Mouse (Mus musculus): ENCODE data around the gene Rnf216. TPM values are rescaled to one million over a fixed set of nuclear protein-coding genes. Genes with fewer than 3 reads are reported as not detected.
A peak's percentile ranks its signal among the peaks of the same experiment; 100 is the strongest.

Gene Rnf216
- polyA plus RNA-seq (2014; fragmentation: Nextera tagmentation; extraction: Ambion mirVana), result 29.2 and 29.4 TPM in 2 replicates

DNA sequence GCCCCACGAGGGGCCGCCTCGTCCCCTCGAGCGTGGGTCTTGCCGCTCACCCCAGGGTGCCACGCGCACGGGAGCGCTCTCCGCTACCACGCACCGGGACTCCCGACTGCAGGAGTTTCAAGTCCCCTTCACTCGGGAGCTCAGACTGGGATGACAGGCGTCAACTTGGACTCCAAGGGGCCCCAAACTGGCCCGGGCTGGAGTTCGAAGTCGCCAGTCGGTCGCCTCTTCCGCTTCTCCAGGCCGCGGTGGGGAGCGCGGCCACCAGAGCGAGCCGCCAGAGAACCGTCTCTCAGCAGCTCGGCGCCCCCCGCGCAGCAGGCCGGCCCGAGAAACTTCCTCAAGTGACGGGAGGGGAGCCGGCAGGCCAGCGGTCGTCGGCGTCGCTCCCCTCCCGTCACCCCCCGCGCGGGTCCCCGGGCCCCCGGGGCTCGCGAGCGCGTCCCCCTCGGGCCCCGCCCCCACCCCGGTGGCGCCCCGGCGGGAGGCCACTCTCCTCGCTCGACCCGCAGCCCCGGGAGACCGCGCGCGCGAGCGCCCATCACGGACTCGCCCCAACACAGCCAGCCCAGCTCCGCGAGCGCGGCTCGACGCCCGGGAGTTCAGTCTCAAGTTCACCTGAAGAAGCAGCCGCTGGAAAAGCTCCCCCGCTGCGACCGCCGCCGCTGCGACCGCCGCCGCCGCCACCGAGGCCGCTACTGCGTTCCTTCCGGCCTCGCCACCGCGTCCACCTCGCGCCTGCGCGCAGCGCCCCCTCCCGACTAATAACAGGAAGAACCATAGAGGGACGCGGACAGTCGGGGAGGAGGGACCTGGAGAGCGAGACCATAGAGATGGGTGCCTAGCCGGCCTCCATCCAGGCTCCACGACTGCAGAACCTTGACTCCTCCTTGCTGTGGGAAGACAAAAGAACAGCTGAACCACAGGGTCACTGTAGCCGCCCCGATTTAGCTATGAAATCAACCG lies at the start of gene Rnf216:
Gene Rnf216 (minus strand): TSS at position 714 of the 966 bp plus-strand sequence.
- H3K4me2 ChIP-seq, result peak within 1 kb of the TSS; percentile 92
- peaks cover 9% of the 10 kb centered on the region for H3K4me1 ChIP-seq (ENCODE audit: control insufficient read depth, insufficient read depth, low read length)
- DNase-seq (ENCODE audit: low spot score, missing footprints), result peak; percentile 98
- H3K36me3 ChIP-seq (ENCODE audit: control insufficient read depth, insufficient read depth, low read length), result no peaks in the 10 kb centered on the region
- peak; percentile 95 for ATAC-seq (ENCODE audit: low FRiP score)
- peak within 1 kb of the TSS; percentile 83 for H3K27ac ChIP-seq (ENCODE audit: low read depth, low read length)
- 1% methylated on average over 99 of the region's 110 CpGs for WGBS
- H3K9ac ChIP-seq (ENCODE audit: low read length), result peak within 1 kb of the TSS; percentile 89
- H3K4me3 ChIP-seq (ENCODE audit: low read depth, low read length), result peak within 1 kb of the TSS; percentile 93
- no peaks in the 10 kb centered on the region for H3K27me3 ChIP-seq (ENCODE audit: control insufficient read depth, insufficient read depth, low read length)
- H3K9me3 ChIP-seq (ENCODE audit: control insufficient read depth, low read length), result no peaks in the 10 kb centered on the region

DNA sequence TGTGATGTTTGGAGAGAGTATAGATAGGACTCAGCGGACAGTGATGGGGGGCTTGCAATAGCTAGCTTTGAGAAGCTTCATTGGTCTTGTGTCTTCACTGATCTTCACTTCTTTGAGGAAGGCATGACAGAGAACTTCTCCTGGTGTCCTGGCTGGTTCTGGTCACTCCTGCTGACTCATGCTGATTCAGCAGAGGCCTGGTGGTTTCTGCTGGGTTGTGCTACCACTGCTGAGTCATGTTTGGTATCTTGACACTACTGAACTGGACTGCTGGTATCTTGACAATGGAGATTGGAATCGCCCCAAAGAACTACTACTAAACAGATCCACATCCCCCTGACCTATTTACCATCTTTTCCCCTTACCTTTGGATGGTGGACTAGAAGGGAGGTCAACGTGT lies 42.7 kb upstream of the Rnf216 start:
- no peaks in the 10 kb centered on the region for H3K4me1 ChIP-seq (ENCODE audit: control insufficient read depth, insufficient read depth, low read length)
- H3K4me3 ChIP-seq (ENCODE audit: low read depth, low read length), result no peak overlapping the region
- no peak overlapping the region for H3K27ac ChIP-seq (ENCODE audit: low read depth, low read length)
- H3K9ac ChIP-seq (ENCODE audit: low read length), result no peak overlapping the region
- ATAC-seq (ENCODE audit: low FRiP score), result no peak
- no peak overlapping the region for H3K4me2 ChIP-seq
- no peaks in the 10 kb centered on the region for H3K9me3 ChIP-seq (ENCODE audit: control insufficient read depth, low read length)
- no peaks in the 10 kb centered on the region for H3K36me3 ChIP-seq (ENCODE audit: control insufficient read depth, insufficient read depth, low read length)
- DNase-seq (ENCODE audit: low spot score, missing footprints), result no peak
- peaks cover 15% of the 10 kb centered on the region for H3K27me3 ChIP-seq (ENCODE audit: control insufficient read depth, insufficient read depth, low read length)
- WGBS, result 80% methylated on average over 3 of the region's 3 CpGs

DNA sequence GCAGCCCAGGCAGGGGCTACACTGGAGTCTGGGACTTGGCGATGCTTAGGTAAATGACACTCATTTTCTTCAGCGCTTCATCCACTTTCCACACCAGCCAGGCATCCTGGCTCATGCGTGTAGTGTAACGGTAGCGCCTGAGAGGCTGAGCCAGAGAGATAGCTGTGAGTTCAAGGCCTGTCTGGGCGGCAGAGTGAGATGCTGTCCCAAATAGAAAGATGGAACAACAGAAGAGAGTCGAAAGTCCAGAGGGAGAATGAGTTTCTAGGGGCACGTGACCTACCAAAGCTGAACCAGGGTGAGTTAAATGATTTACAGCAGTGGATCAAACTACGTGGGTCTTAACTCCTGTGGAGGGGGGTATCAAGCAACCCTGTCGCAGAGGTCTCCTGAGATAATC lies 41.0 kb upstream of the Rnf216 start:
- H3K4me3 ChIP-seq (ENCODE audit: low read depth, low read length), result no peak overlapping the region
- ATAC-seq (ENCODE audit: low FRiP score) (no peak), DNase-seq (ENCODE audit: low spot score, missing footprints) (no peak)
- no peak overlapping the region for H3K27ac ChIP-seq (ENCODE audit: low read depth, low read length)
- no peaks in the 10 kb centered on the region for H3K36me3 ChIP-seq (ENCODE audit: control insufficient read depth, insufficient read depth, low read length)
- H3K9ac ChIP-seq (ENCODE audit: low read length), result no peak overlapping the region
- no peaks in the 10 kb centered on the region for H3K4me1 ChIP-seq (ENCODE audit: control insufficient read depth, insufficient read depth, low read length)
- 90% methylated on average over 10 of the region's 10 CpGs for WGBS
- H3K27me3 ChIP-seq (ENCODE audit: control insufficient read depth, insufficient read depth, low read length), result peaks cover 15% of the 10 kb centered on the region
- no peak overlapping the region for H3K4me2 ChIP-seq
- H3K9me3 ChIP-seq (ENCODE audit: control insufficient read depth, low read length), result no peaks in the 10 kb centered on the region; the same call in 1 of the 2 replicates

DNA sequence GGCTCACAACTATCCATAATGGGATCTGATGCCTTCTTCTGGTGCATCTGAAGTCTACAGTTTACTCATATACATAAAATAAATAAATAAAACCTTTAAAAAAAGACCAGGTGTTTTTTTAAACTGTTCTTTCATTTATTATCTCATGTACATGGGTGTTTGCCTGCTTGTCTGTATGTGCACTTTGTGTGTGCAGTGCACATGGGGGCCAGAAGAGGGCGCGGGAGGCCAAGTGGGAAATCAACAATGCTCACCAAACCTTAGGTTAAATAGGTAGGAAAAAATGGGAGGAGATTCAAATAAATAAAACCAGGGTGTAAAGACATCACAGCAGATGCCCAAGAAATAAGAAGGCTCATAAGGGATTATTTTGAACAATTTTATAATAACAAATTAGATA lies 37.2 kb upstream of the Rnf216 start:
- no peaks in the 10 kb centered on the region; the same call in 1 of the 2 replicates for H3K9me3 ChIP-seq (ENCODE audit: control insufficient read depth, low read length)
- no peak for DNase-seq (ENCODE audit: low spot score, missing footprints)
- H3K4me2 ChIP-seq, result no peak overlapping the region
- no peak for ATAC-seq (ENCODE audit: low FRiP score)
- H3K4me1 ChIP-seq (ENCODE audit: control insufficient read depth, insufficient read depth, low read length), result no peaks in the 10 kb centered on the region
- WGBS, result 88% methylated on average over 2 of the region's 2 CpGs
- H3K36me3 ChIP-seq (ENCODE audit: control insufficient read depth, insufficient read depth, low read length), result no peaks in the 10 kb centered on the region
- no peaks in the 10 kb centered on the region for H3K27me3 ChIP-seq (ENCODE audit: control insufficient read depth, insufficient read depth, low read length)
- H3K4me3 ChIP-seq (ENCODE audit: low read depth, low read length), result no peak overlapping the region
- H3K27ac ChIP-seq (ENCODE audit: low read depth, low read length), result no peak overlapping the region
- H3K9ac ChIP-seq (ENCODE audit: low read length), result no peak overlapping the region

DNA sequence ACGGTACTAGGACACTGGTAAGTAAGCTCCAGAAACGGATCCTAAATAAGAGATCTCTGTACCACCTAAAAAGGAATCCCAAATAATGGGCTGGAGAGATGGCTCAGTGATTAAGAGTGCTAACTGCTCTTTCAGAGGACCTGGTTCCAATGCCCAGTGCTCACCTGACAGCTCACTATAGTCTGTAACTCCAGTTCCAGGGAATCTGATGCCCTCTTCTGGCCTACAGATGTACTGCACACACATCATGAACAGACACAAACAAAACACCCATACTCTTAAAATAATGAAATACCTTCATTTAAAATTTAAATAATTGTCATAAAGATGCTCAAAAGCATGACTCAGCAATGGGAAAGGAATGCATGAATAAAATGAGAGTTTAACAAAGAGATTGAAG lies 36.7 kb upstream of the Rnf216 start:
- Histone ChIP-seq H3K27ac (ENCODE audit: low read depth, low read length) (no peak overlapping the region), H3K9me3 (ENCODE audit: control insufficient read depth, low read length) (no peaks in the 10 kb centered on the region; the same call in 1 of the 2 replicates), H3K9ac (ENCODE audit: low read length) (no peak overlapping the region), H3K4me3 (ENCODE audit: low read depth, low read length) (no peak overlapping the region), H3K36me3 (ENCODE audit: control insufficient read depth, insufficient read depth, low read length) (no peaks in the 10 kb centered on the region), H3K4me2 (no peak overlapping the region), H3K27me3 (ENCODE audit: control insufficient read depth, insufficient read depth, low read length) (no peaks in the 10 kb centered on the region), H3K4me1 (ENCODE audit: control insufficient read depth, insufficient read depth, low read length) (no peaks in the 10 kb centered on the region)
- WGBS, result 89% methylated on average over 2 of the region's 2 CpGs
- ATAC-seq (ENCODE audit: low FRiP score) (no peak), DNase-seq (ENCODE audit: low spot score, missing footprints) (peak; percentile 8)

DNA sequence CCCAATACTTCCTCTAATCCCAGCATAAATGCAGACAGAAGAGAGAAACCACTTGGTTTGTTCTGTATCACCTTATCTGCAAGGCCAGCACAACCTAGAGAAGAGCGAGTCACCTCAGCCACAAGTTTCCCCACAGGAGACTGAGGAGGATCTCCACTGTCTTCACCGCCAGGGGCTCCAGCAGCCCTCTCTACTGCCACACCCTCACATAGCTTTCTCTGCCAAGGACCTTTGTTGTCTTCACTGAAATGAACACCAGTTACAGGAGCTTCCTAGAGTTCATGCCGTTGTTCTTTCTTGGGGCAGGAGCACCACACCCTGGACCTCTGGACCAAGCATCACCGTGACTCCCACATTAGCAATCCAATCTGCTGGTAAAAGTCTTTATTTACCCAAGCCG lies 35.9 kb upstream of the Rnf216 start:
- no peak for ATAC-seq (ENCODE audit: low FRiP score)
- 88% methylated on average over 5 of the region's 5 CpGs for WGBS
- no peak for DNase-seq (ENCODE audit: low spot score, missing footprints)
- Histone ChIP-seq H3K36me3 (ENCODE audit: control insufficient read depth, insufficient read depth, low read length) (no peaks in the 10 kb centered on the region), H3K9ac (ENCODE audit: low read length) (no peak overlapping the region), H3K4me1 (ENCODE audit: control insufficient read depth, insufficient read depth, low read length) (no peaks in the 10 kb centered on the region), H3K4me3 (ENCODE audit: low read depth, low read length) (no peak overlapping the region), H3K27me3 (ENCODE audit: control insufficient read depth, insufficient read depth, low read length) (no peaks in the 10 kb centered on the region), H3K4me2 (no peak overlapping the region), H3K9me3 (ENCODE audit: control insufficient read depth, low read length) (no peaks in the 10 kb centered on the region; the same call in 1 of the 2 replicates), H3K27ac (ENCODE audit: low read depth, low read length) (no peak overlapping the region)

DNA sequence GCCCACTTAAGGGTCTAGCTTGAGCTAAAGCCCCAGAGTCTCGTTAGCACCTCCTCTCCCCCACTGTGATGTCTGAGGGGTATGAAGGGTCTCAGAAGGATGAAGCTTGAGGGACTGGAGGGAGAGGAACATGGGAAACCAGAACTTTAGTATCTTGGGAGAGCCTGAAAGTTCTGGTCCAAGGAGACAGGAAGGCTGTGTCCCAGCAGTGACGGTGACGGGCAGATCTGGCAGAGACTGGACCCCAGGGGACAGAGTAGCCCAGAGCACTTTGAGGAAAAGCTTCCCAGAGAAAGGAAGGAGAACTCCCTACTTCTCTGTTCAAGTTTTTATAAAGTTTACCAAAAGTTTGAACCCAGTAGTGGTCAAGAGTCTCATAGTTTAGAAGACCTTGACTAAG lies 34.7 kb upstream of the Rnf216 start, which contains the start of gene Olfr718-ps1:
Gene Olfr718-ps1 (minus strand): TSS at position 101 of the 400 bp plus-strand sequence.
- Histone ChIP-seq H3K4me2 (no peak within 1 kb of the TSS), H3K9ac (ENCODE audit: low read length) (no peak within 1 kb of the TSS), H3K9me3 (ENCODE audit: control insufficient read depth, low read length) (no peaks in the 10 kb centered on the region; the same call in 1 of the 2 replicates), H3K27ac (ENCODE audit: low read depth, low read length) (no peak within 1 kb of the TSS), H3K4me1 (ENCODE audit: control insufficient read depth, insufficient read depth, low read length) (no peaks in the 10 kb centered on the region), H3K27me3 (ENCODE audit: control insufficient read depth, insufficient read depth, low read length) (no peaks in the 10 kb centered on the region), H3K4me3 (ENCODE audit: low read depth, low read length) (no peak within 1 kb of the TSS), H3K36me3 (ENCODE audit: control insufficient read depth, insufficient read depth, low read length) (no peaks in the 10 kb centered on the region)
- 82% methylated on average over 3 of the region's 3 CpGs for WGBS
- ATAC-seq (ENCODE audit: low FRiP score) (no peak), DNase-seq (ENCODE audit: low spot score, missing footprints) (peak; percentile 8)

DNA sequence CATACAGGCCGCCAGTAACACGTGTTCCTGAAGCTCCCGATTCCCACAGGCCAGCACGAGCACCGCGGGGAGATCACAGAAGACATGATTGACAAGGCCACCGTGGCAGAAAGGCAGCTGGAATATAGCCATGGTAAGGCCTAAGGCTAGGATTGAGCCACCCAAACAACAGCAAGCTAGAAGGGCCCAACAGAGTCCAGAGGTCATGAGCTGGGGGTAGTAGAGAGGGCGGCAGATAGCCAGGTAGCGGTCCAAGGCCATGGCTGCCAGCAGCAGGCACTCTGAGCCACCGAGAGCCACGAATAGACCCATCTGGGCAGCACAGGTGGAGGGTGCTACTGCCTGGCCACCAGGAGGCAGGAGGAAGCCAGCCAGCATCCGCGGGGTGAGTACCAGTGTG lies 24.8 kb upstream of the Rnf216 start:
- ATAC-seq (ENCODE audit: low FRiP score) (no peak), DNase-seq (ENCODE audit: low spot score, missing footprints) (peak; percentile 31)
- H3K9me3 ChIP-seq (ENCODE audit: control insufficient read depth, low read length), result no peaks in the 10 kb centered on the region
- H3K4me1 ChIP-seq (ENCODE audit: control insufficient read depth, insufficient read depth, low read length), result no peaks in the 10 kb centered on the region
- 87% methylated on average over 13 of the region's 13 CpGs for WGBS
- no peak overlapping the region for H3K27ac ChIP-seq (ENCODE audit: low read depth, low read length)
- no peak overlapping the region for H3K9ac ChIP-seq (ENCODE audit: low read length)
- no peaks in the 10 kb centered on the region for H3K36me3 ChIP-seq (ENCODE audit: control insufficient read depth, insufficient read depth, low read length)
- no peaks in the 10 kb centered on the region for H3K27me3 ChIP-seq (ENCODE audit: control insufficient read depth, insufficient read depth, low read length)
- no peak overlapping the region for H3K4me3 ChIP-seq (ENCODE audit: low read depth, low read length)
- no peak overlapping the region for H3K4me2 ChIP-seq

DNA sequence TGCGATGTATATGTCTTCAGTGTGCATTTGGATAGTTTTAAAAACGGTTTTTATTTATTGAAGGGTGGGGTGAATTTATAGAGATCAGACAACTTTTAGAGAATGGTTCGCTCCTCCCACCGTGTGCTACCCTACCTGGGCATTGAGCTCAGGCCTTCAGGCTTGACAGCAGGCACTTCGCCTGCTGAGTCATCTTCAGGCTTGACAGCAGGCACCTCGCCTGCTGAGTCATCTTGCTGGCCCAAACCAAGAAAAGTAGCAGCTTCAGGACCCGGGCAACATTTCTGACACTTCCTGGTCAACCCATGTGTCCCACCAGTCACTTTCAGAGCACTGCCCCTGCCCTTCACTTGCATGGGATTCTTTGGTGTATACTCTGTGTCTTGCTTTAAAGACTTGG lies 22.2 kb upstream of the Rnf216 start:
- H3K9me3 ChIP-seq (ENCODE audit: control insufficient read depth, low read length), result no peaks in the 10 kb centered on the region
- H3K9ac ChIP-seq (ENCODE audit: low read length), result no peak overlapping the region
- DNase-seq (ENCODE audit: low spot score, missing footprints) (peak; percentile 66), ATAC-seq (ENCODE audit: low FRiP score) (no peak)
- no peaks in the 10 kb centered on the region for H3K4me1 ChIP-seq (ENCODE audit: control insufficient read depth, insufficient read depth, low read length)
- H3K27ac ChIP-seq (ENCODE audit: low read depth, low read length), result no peak overlapping the region
- H3K4me2 ChIP-seq, result no peak overlapping the region
- no peaks in the 10 kb centered on the region for H3K36me3 ChIP-seq (ENCODE audit: control insufficient read depth, insufficient read depth, low read length)
- no peaks in the 10 kb centered on the region for H3K27me3 ChIP-seq (ENCODE audit: control insufficient read depth, insufficient read depth, low read length)
- WGBS, result 88% methylated on average over 7 of the region's 7 CpGs
- no peak overlapping the region for H3K4me3 ChIP-seq (ENCODE audit: low read depth, low read length)

Data from midbrain, embryonic 11.5 days (tissue).